Comparison of ENCODE assay signal across 8 mouse cellular contexts in genomic region chr2:26300808-26301174, GRCm38 (mm10). TPM values are rescaled to one million over a fixed set of nuclear protein-coding genes. Genes with fewer than 3 reads are reported as not detected.
DNase-seq lines count a peak whose midpoint lies in the region; ATAC-seq lines count a peak whose summit lies in the region.

No protein-coding gene starts in this region.

- H3K4me1 ChIP-seq in limb, embryonic 13.5 days = peaks cover 38% of the 10 kb centered on the region
- peaks cover 30% of the 10 kb centered on the region for H3K4me1 ChIP-seq in stomach, embryonic 16.5 days (ENCODE audit: control insufficient read depth, insufficient read depth, low read length)

- 0% methylated on average over 3 of the region's 3 CpGs for WGBS in limb, embryonic 13.5 days
- WGBS in stomach, embryonic 16.5 days = 3% methylated on average over 3 of the region's 3 CpGs

- 0 out of 2 replicates have a peak overlapping the region, but pooled peaks have one; percentile 15 for H3K9ac ChIP-seq in limb, embryonic 13.5 days
- peak overlapping the region; percentile 6; the same call in 1 of the 2 replicates for H3K9ac ChIP-seq in stomach, embryonic 16.5 days (ENCODE audit: low read length)

- peak; percentile 31; the same call in 1 of the 2 replicates for ATAC-seq in limb, embryonic 13.5 days (ENCODE audit: low FRiP score, low read depth)
- ATAC-seq in stomach, embryonic 16.5 days (ENCODE audit: insufficient read depth, low FRiP score) = no peak

- no peaks in the 10 kb centered on the region for H3K36me3 ChIP-seq in limb, embryonic 13.5 days
- no peaks in the 10 kb centered on the region for H3K36me3 ChIP-seq in stomach, embryonic 16.5 days (ENCODE audit: control insufficient read depth, insufficient read depth, low read length)

- no peak overlapping the region for H3K4me3 ChIP-seq in limb, embryonic 13.5 days
- no peak overlapping the region for H3K4me3 ChIP-seq in stomach, embryonic 16.5 days (replicated peaks; ENCODE audit: low read length)

- H3K9me3 ChIP-seq in limb, embryonic 13.5 days = no peaks in the 10 kb centered on the region
- no peaks in the 10 kb centered on the region for H3K9me3 ChIP-seq in stomach, embryonic 16.5 days (replicated peaks; ENCODE audit: control insufficient read depth, low read length)

- H3K27me3 ChIP-seq in limb, embryonic 13.5 days = peaks cover 15% of the 10 kb centered on the region
- no peaks in the 10 kb centered on the region for H3K27me3 ChIP-seq in stomach, embryonic 16.5 days (ENCODE audit: control insufficient read depth, insufficient read depth, low read length)

- no peak overlapping the region for H3K4me2 ChIP-seq in limb, embryonic 13.5 days (replicated peaks)
- no peak overlapping the region for H3K4me2 ChIP-seq in stomach, embryonic 16.5 days (ENCODE audit: low read depth, low read length)

- peak; percentile 62 for DNase-seq in A20 (ENCODE audit: low read depth, low spot score)
- DNase-seq in adrenal gland, postnatal 10 days = peak; percentile 92
- DNase-seq in embryo, embryonic 9.5 days (ENCODE audit: extremely low spot score) = peak; percentile 85
- peak; percentile 84 to 94 for DNase-seq in heart, adult 18-20 months
- peak; percentile 87 for DNase-seq in kidney, adult 9 months
- DNase-seq in natural killer cell, adult 2 months (ENCODE audit: low spot score in 2 of 2) = peak; percentile 76 to 81

- no peak overlapping the region for H3K27ac ChIP-seq in limb, embryonic 13.5 days
- H3K27ac ChIP-seq in stomach, embryonic 16.5 days (ENCODE audit: low read length) = peak overlapping the region; percentile 73

RNA-seq across cellular contexts. Expression of gene Ccdc187, which starts 6.4 kb away (rescaled TPM):
- total RNA-seq in adrenal gland, postnatal 10 days (2021) = 1 to 10 TPM in 1 of 2 experiments, under 1 TPM in 1; 0.81 to 1.5 TPM
- under 1 TPM; 0.05 to 0.13 TPM for total RNA-seq in heart, adult 18-20 months (2021)
- 0.04 TPM in 1 of 2 replicates, not detected in the other for polyA plus RNA-seq in limb, embryonic 13.5 days (2015; fragmentation: Nextera tagmentation; extraction: Ambion mirVana)
- polyA plus RNA-seq in stomach, embryonic 16.5 days (2015; fragmentation: Nextera tagmentation; extraction: Ambion mirVana) = 0.58 and 0.82 TPM in 2 replicates

RNA-seq across cellular contexts. Expression of gene Gpsm1, which starts 14.5 kb away (rescaled TPM):
- total RNA-seq in adrenal gland, postnatal 10 days (2021) = 10 to 100 TPM; 15.7 to 19.3 TPM
- 100 to 1,000 TPM; 175 to 238 TPM for total RNA-seq in heart, adult 18-20 months (2021)
- polyA plus RNA-seq in limb, embryonic 13.5 days (2015; fragmentation: Nextera tagmentation; extraction: Ambion mirVana) = 61.5 and 66.6 TPM in 2 replicates
- 28.8 and 33.0 TPM in 2 replicates for polyA plus RNA-seq in stomach, embryonic 16.5 days (2015; fragmentation: Nextera tagmentation; extraction: Ambion mirVana)

RNA-seq across cellular contexts. Expression of gene Dnlz, which starts 51.1 kb away (rescaled TPM):
- 10 to 100 TPM; 18.5 to 20.2 TPM for total RNA-seq in adrenal gland, postnatal 10 days (2021)
- total RNA-seq in heart, adult 18-20 months (2021) = 10 to 100 TPM; 24.5 to 25.3 TPM
- polyA plus RNA-seq in limb, embryonic 13.5 days (2015; fragmentation: Nextera tagmentation; extraction: Ambion mirVana) = 28.8 and 29.0 TPM in 2 replicates
- polyA plus RNA-seq in stomach, embryonic 16.5 days (2015; fragmentation: Nextera tagmentation; extraction: Ambion mirVana) = 20.5 and 23.8 TPM in 2 replicates

RNA-seq across cellular contexts. Expression of gene Card9, which starts 59.9 kb away (rescaled TPM):
- total RNA-seq in adrenal gland, postnatal 10 days (2021) = 1 to 10 TPM; 1.5 to 2.2 TPM
- total RNA-seq in heart, adult 18-20 months (2021) = 1 to 10 TPM in 1 of 2 experiments, under 1 TPM in 1; 0.89 to 1.1 TPM
- polyA plus RNA-seq in limb, embryonic 13.5 days (2015; fragmentation: Nextera tagmentation; extraction: Ambion mirVana) = 0.67 and 1.5 TPM in 2 replicates
- 1.1 and 1.5 TPM in 2 replicates for polyA plus RNA-seq in stomach, embryonic 16.5 days (2015; fragmentation: Nextera tagmentation; extraction: Ambion mirVana)

Comparison
In these comparisons a context has a peak if more than half of its experiments do, and no peak if none do; other contexts are left out.
1. RNA of gene Gpsm1, which starts 14.5 kb away (total RNA-seq): 175 to 238 TPM in heart, adult 18-20 months; 15.7 to 19.3 TPM in adrenal gland, postnatal 10 days; every median in the first group is over 4 times any median in the second.
2. Peak in every context shown above with its lines, with median percentiles within 50 percentile points of each other: DNase-seq.